Mouse (Mus musculus) R1 (cell line): ENCODE results near the gene Dscaml1.

Source experiments
- DNase-seq: peaks from one replicate; pipeline ENCODE4 v3.0.0-alpha.2; 2018; ENCODE audit warnings: low read depth, low spot score

The Dscaml1 gene

DNA sequence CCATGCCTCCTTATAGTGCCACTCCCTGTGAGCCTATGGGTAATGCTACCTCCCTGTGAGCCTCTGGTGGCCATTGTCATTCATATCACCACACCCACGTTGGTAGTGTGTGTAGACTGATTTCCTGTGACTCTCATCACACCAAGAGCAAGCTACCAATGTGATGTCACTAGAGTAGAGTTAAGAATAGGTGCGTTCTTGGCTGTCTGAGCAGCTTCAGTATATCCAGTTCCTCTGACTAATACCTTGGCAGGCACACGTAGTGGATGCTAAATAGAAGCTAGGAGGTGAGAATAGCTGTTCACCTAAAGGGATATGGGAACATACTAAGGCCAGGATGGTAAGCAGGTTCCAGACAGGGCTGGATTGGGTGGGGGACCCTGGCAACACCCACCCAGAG, 143.3 kb downstream of the Dscaml1 start:
- peak; percentile 35 for DNase-seq

DNA sequence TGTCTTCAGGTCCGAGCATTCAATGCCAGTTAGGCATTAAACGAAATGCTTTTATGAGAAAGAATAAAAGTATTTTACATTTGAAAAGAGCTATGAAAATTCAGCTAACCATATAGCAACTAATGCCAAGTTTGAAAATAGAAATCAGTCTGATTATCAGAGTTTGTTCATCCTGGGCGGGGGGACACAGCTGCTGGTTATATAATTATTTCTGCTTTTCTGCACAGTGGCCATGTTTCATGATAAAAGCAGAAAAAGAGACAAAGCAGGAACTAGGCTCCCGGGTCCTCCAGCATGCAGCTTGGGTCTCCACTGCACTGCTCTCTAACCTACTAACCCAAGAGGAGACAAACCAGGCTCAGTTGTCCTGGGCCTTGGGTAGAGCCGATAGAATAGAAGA, 143.9 kb downstream of the Dscaml1 start:
- no peak for DNase-seq

DNA sequence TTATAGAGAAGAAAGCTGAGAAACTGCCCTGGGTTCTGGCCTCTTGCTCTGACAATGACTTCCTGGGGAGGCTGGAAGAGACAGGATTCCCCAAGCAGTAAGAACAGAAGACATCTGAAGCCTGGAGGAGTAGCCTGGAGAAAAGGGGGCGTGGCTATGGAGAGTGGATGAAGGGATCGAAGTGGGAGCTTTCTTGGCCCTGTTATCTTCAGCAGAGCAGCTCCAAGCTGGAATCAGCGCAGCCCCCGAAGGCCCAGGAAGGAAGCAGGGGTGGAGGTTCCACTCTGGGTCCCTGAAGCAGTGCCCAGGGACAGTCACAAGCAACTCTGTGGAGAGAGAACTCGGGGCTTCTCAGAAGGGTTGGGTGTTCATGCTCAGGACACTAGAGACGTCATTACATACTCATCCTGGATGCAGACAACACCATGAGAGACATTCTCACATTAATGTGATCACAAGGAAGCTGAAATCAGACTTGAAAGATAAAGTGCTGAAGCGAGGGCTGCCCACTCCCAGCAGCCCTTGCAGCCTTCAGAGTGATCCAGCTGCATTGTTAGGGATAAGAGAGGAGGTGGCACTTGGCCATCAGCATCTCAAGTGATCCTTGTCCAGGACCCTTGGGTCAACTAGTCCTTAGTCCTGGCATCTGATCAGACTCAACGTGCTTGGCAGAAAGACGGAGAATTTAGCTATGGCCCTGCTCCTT, 146.5 kb downstream of the Dscaml1 start:
- peak; percentile 14 for DNase-seq

DNA sequence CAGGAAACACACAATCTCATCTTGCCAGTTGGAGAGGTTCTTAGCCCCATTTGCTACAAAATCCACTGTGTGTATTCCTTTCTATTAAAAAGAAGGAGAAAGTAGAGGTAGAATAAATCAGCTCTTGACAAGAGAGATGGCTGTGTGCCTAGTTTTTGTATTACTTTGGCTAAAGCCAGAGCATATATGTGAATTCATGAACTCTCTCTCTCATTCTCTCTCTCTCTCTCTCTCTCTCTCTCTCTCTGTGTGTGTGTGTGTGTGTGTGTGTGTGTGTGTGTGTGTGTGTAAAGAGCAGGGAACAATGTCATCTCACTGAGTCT, 147.0 kb downstream of the Dscaml1 start:
- DNase-seq = no peak

DNA sequence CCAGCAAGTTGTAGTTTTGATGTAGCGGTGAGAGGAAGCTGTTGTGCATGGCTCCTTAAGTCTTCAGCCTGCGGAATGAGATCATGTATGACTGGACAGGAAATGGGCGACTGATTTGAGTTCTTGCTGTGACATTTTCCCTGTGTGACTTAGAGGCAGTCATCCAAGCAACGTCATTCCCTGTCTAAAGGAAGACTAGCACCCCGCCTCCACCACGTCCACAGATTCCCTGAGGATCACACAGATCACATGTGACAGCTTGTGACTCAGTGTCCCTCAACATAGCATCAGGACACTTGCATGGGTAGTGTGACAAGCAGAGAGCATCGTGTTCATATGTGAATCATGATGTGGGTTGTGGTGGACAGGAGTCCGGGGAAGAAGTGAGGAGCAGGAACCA, 147.6 kb downstream of the Dscaml1 start:
- DNase-seq = no peak

DNA sequence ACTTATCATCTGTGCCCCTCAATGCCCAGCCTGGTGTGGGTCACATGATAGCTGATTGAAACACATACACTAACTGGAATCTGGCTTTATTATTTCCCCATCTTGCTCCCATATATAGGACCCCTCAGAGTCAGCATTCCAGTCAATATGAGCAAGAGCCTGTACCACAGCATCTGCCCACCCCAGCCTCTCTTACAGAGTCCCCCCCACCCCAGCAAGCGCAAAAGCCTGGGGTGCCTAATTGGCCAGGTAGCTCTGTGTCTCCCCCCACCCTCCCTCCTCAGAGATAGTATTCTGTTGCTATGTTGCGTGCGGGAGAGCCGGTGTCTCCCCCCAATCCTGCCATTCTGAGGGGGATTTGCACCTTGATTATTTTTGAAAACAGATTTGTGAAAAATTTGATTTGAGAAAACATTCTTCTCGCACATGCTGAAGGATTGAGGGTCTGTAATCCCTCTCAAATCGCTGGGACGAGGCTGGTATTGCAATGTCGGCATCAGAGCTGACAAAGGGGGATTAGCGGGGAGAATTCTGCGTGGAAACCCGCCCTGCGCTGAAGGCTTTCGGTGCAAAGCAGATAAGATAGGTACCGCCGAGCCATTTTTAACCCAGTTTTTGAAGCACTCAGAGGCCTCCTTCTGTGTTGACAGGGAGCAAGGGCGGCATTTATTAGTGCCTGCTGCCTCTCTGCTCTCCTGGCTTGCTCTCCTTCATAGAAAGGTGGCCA, 153.8 kb downstream of the Dscaml1 start:
- no peak for DNase-seq

DNA sequence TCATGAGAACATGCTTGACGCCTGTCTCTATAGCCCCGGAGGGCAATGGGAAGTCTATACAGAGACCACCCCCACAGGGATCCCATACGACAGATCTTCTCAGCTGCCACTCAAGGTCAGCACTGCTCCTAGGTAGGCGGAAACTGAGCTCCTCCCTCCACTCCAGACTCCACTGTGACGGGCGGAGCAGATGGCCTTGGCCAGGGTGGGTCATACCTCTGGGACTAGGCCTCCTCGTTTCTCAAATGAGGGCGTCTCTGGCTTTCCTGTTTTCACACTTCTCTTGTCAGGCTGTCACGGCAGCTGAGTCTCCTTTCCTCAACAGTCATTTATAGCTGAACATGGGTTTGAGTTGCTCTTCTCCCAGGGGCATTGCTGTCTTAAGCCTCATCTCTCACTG, 160.0 kb downstream of the Dscaml1 start:
- DNase-seq = no peak

DNA sequence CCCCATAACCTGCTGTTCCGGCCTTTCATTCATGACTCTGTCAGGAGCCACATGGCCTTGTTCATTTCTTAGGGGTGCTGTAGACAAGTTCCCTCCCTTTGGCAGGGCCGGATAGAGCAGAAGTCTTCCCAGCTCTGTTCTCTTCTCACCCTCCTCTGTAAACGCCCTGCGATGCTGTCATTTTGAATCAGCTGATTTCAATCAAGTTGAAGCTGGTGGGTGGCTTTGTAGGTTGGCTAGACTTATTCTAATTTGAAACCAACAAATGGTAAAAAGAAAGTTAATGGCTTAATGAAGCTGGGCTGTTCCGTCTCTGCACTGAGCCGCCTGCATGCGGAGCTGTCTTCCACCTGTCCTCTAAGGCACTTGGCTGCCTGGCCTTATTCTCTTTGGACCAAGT, 161.3 kb downstream of the Dscaml1 start:
- no peak for DNase-seq

DNA sequence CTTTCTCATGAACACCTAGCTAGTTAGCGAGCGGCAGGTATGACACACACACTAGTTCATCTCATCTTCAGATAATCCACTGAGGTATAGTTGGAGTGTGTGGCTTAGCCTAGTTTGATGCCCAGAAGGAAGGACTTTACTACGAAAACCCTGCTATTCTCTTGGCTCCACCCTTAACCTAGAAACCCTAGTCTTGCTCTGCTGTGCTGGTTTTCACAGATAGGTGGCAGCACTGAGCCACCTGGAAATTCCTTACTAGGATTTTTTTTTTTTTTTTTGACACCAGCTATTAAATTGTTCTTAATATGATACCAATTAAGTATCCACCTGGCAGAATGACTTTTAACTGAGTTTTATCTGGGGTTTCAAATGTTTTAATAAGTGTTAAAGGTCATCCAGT, 163.4 kb downstream of the Dscaml1 start:
- peak; percentile 58 for DNase-seq

DNA sequence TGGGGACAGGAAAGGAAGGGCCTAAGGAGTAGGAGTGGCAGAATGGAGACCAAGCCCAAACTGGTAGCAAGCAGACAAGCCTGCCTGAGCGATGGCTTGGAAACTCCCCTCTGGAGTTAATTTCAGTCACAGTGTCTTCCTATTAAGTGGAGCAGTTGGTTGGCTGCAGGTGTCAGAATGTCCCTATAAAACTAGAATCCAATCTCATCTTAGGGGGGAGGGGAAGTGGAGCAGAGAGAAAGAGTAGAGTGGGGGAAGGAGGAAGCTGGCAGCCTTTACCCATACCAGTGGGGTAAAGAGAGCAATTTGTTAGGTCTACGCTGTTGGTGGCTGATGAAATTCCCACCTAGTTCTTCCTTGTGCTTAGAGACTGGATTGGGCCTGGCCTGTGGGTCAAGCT, 164.6 kb downstream of the Dscaml1 start:
- DNase-seq = no peak

DNA sequence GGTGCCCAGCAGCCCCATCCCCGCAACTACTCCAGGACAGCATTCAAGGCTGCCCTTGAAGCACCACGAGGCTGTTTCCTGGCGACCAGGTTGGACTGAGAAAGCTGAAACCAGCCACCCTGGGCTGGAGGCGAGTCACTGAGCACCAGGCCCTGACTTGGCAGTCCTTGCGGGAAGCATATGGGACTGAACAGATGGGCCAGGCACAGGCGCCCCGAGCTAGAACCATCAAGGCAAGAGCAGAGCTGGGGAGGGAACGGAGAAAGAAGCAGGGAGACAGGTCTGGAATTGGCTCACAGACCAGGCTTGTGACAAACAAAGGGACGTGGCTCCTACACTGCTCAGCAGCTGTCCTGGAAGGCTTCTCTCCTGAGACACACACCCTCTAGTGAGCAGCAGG, 165.9 kb downstream of the Dscaml1 start:
- DNase-seq = no peak

DNA sequence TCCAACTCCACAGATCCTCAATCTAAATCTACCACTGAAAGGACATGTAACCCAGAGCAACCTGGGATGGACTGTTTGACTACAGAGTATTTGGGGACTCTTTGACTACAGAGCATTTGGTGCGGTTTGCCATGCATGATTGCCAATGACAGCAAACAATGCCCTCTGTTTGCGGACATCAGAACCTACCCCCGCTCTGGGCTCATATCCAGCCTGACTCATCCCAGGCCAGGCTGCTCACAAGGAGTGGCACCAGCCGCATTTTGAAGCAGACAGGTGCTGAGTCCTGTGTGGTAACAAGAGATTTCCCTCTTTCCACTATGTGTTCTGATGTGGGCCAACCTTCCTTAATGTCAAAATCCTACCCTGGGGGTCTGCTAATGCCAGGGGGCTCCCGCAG, 171.7 kb downstream of the Dscaml1 start:
- DNase-seq = no peak

DNA sequence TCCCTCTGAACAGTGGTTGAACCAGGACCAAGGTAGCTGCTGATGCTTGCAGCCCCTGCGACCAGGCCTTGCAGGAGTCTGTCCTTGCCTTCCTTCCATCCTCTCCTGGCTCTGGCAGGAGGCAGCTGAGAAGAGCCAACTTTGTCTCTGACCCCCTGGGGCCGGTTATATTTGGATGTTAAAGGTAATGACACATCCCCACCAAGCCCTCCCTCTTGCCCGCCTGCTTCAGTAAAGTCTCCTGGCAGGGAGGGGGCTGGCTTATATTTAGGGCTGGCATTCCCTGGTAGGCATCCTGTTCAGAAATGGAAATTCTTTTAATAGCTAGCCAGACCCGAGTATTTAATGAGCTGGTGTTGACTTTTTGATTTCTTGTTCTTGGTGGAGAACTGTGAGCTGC, 172.9 kb downstream of the Dscaml1 start:
- DNase-seq = no peak

DNA sequence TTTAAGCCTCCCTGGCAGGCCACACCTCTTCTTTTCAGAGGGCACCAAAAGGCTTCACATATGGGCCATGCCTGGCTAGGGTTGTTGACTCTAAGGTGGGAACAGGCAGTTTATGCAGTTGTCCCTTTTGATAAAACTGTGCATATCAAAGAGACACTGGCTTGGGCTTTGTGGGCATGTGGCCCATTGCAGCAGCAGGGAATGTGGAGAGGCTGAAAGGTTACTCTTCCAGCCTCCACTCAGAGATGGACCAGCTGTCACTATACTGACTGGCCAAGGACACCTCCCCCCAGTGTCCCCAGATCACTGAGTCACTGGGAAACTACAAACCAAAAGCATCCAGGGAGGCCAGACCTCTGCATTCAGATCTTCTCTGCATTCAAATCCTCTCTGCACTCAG, 180.9 kb downstream of the Dscaml1 start:
- DNase-seq = no peak

DNA sequence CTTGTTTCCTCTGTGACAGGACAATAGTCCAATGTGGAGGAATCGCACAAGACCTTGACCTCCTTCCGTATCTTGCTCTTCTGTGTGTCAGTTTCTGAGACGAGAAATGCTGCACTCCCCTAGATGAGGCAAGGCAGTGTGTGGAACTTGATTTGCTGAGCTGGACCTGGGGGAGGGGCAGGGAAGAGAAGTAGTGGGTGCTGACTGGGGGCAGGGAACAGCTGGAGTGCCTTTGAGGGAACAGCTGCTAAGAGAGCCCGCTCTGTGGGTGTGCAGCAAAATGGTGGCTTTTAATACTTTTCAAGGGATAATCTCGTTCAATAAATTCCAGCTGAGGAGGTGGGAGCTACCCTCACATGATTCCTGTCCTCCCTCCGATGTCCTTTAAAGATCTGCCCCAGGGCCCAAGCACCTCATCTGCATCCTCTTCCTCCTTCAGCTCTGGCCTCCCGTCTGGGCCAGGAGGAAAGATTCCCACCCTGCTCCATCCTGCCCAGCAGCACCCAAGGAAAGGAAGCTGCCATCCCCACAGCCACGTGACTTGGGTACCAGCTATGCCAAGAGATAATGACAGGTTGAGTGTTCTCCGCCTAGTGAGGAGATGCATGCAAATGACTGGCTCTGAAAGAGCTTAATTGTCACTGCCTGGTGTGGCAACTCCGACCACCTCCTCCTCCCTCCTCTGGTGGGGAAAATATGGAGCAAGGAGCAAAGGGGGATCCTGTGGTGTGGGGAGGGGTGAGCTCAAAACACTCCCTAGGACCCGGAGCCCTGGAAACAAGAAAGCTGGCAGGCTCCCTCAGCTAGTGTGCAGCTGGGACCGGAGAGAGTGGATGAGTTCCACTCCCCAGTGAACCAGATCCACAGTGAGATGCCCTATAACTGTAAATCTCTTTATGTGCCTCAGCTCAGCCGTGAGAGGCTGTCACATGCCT, 181.9 kb downstream of the Dscaml1 start:
- no peak for DNase-seq

DNA sequence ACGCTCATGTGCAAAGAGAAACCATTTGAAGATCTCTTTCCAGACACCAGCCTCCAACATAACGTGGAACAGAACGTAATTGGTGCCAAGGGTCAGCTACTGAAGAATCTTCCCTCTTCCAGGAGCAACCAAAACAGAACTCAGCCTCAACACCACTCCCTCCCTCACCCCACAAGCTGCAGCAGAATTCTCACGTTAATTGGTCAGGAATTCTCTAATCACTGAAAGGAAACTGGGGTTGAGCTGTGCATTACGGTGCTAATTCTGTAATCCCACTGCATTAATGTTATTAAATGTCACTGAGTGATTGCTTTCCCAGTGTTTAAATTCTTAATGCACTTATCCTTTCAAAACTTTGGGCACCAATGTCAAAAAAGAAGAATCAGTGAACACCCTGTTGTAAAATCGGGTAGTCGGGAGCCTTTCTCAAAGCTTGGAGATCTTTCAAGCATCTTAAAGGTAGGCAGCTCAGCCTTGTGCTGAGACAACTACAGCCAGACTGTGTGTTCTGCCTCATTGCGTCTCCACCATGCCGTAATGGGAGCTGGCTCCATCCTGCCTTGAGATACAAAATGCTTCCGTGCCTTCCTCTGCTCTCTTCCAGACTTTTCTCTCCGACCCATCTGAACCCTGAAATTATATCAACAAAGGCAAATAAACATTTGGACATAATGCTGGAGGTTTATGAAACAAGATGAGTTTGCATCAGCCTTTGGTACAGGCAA, 184.1 kb downstream of the Dscaml1 start:
- DNase-seq = no peak

DNA sequence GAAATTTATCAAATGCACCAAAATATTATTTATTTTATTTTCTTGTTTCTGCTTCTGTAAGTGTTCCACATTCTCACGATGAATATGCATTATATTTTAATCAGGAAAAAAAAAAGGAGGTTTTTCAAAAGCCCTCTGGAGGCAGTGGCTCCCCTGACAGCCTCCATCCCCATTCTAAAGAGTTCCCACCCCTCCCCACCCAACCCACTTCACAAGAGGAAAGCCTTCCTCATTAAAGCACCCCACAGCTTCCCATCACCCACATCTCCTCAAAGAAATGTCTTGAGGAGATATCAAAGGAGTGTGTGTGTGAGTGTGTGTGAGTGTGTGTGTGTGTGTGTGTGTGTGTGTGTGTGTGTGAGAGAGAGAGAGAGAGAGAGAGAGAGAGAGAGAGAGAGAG, 188.2 kb downstream of the Dscaml1 start:
- DNase-seq = no peak

DNA sequence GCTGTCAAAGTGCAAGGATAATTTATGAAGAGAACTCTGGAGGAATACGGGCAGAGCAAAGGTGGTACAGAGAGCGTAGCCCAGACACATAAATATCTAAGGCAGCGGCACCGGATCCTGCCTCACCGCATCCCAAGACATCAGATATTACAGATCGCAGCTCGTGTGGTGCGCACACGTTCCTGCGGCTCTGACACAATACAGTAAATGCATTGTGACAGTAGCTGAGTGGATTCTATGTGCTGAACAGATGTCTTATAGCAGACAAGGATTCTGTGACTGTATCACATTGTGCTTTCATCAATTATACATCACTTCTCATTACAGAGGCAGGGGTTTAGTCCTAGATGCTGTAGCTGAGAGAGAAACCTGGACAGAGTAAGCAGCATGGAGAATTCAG, 191.5 kb downstream of the Dscaml1 start:
- no peak for DNase-seq

DNA sequence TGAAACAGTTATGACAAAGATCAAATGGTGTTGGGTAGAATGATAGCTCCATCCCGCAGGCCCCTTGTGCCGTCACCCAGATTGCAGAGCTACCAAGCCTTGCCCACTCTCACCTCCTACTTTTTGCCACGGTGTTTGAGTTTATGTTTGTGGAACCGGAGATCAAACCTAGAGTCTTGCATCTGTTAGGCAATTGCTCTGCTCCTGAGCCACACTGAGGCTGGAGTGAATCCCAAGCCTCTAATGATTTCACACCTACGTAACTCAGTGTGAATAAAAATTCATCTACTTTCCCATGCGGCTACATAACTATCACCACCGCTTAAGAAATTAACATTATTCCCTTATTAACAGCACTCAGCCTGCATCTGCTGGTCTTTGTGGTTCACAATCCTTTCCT, 192.0 kb downstream of the Dscaml1 start:
- DNase-seq = no peak

DNA sequence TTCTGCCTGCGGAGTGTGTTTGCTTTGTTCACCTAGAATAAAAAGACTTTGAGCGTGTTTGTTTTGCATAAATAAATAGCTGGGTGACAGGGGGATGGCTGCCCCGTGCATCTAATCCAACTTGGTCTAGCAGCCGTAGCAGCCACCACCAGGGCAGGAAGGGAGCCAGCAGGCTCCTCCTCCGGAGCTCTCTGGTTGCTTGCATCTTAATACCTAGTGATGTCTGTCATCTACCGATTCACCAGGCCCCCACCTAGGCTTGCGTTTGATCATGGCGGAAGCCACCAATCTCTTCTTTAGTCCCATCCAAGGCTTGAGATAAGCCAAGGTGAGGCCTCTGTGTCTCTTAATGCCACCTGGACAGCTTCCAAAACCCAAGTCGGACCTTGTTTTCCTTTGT, 193.6 kb downstream of the Dscaml1 start:
- no peak for DNase-seq

DNA sequence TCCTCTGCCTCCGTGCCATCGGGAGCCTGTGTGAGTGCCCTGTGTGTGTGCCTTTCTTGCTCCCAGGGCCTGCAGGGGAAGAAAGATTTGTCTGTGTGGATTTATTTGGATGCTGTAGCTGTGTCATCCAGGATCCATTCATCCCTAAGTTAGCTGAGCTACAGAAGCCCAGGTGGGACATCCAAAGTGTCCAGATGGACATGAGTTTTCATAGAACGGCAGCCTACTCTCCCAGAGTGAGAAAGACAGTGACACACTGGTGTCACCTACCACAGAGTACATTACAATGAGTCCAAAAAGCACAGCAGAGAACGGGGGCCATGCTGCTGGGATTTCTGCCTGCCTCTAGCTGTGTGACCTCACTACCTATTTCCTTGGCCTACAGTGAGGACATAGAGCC, 194.5 kb downstream of the Dscaml1 start:
- DNase-seq = no peak

DNA sequence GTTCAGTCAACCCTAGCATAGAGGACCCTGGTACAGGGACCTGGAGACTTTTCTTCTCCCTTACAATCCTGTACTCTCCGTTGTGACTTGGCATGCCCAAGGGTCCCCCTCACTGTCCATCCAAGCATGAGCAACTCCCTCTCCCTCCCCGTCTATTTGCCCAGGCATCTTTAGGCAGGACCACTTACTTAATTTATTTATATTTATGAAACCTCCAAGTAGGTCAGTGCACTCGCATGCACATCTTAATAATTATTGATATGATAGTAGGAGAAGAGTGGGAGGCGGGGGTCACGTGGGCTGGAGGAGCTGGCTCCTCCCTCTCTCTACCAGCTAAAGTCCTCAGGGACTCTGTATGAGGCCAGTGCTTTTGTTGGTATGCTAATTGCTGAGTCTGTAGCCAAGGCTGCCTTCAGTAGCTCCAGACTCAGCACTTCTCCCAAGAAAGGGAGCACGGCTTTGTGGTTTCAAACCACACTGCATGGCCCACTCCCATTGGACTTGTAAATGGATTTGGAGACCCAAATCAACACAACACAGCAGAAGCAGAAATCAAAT, 199.5 kb downstream of the Dscaml1 start:
- DNase-seq = peak; percentile 71
